Mouse (Mus musculus) megakaryocyte, embryonic 14.5 days (primary cell): ENCODE data around the gene Rpl37. TPM values are rescaled to one million over a fixed set of nuclear protein-coding genes. Genes with fewer than 3 reads are reported as not detected.

Experiments
- H3K27me3 ChIP-seq: replicated peaks from 2 replicates; pipeline ENCODE3; 2012; ENCODE audit warnings: inconsistent platforms
- H3K36me3 ChIP-seq: replicated peaks from 2 replicates; pipeline ENCODE3; 2012; ENCODE audit warnings: low read length, inconsistent platforms, mixed read lengths
- H3K4me1 ChIP-seq: 2 replicates; pipeline ENCODE4 v1.6.1; 2012; ENCODE audit warnings: inconsistent platforms
- H3K4me3 ChIP-seq: replicated peaks from 2 replicates; pipeline ENCODE3; 2012; ENCODE audit warnings: moderate library complexity, mild to moderate bottlenecking, inconsistent platforms
- H3K9me3 ChIP-seq: 2 replicates; pipeline ENCODE4 v1.6.1; 2012; ENCODE audit warnings: inconsistent platforms
- FLI1 ChIP-seq: IDR thresholded peaks from 2 replicates; pipeline ENCODE4 v1.6.1; 2012; ENCODE audit warnings: low read length, inconsistent platforms, mixed read lengths
- GATA1 ChIP-seq: IDR thresholded peaks from 3 replicates; pipeline ENCODE4 v1.6.1; 2012; ENCODE audit warnings: mixed read lengths, low read length, inconsistent platforms, borderline replicate concordance
- polyA plus RNA-seq: library from polyadenylated mRNA; stranded (reverse); fragments of >175 nt; gene quantifications from 2 replicates; pipeline ENCODE4 v1.2.3, GENCODE M21; 2012; ENCODE audit warnings: low replicate concordance; ENCODE audit not compliant: insufficient read depth

Gene Rpl37
- 7.1 and 79.8 TPM in 2 replicates for polyA plus RNA-seq

DNA sequence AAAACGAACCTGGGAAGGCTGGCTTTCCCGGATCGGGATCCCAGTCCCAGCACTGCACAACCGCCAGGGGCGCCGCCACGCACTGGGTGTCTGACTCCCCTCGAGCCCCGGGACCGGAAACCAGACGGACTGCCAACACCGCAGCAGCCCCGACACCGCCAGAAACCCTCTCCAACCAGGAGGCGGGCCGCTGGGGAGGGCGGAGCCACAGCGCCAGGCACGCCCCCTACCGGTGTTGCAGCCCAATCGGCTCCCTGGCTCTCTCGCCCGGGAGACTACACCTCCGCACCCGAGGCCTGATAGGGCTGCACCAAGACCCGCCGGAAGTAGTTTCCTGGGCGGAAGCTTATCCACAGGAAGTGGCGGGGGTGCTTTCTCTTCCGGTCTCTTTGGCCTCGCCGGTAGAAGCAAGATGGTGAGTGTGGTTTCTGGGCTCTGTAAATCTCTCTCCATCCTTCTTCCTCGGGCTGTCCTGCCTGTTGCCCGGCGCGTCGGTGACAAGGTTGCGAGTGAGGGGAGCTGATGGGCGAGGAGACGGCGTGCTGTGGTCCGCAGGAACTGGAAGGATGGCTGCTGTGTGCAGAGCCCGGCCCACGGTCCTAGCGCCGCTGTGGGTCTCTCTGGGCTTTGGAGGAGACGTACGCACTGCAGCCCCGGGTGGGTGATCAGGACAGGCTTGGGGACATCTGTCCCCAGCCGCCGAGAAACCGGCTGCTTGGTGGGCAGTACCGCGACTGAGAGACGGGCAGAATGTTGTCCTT, at the start of gene Rpl37:
Gene Rpl37, plus strand, starts transcription at position 376 of the 761 bp plus-strand sequence.
- Histone ChIP-seq H3K27me3 (peaks cover 7% of the 10 kb centered on the region), H3K9me3 (no peaks in the 10 kb centered on the region), H3K4me1 (peaks cover 49% of the 10 kb centered on the region), H3K36me3 (peaks cover 39% of the 10 kb centered on the region), H3K4me3 (peak within 1 kb of the TSS; percentile 99)
- TF ChIP-seq GATA1: no peak
- peak; percentile 99 for TF ChIP-seq FLI1

DNA sequence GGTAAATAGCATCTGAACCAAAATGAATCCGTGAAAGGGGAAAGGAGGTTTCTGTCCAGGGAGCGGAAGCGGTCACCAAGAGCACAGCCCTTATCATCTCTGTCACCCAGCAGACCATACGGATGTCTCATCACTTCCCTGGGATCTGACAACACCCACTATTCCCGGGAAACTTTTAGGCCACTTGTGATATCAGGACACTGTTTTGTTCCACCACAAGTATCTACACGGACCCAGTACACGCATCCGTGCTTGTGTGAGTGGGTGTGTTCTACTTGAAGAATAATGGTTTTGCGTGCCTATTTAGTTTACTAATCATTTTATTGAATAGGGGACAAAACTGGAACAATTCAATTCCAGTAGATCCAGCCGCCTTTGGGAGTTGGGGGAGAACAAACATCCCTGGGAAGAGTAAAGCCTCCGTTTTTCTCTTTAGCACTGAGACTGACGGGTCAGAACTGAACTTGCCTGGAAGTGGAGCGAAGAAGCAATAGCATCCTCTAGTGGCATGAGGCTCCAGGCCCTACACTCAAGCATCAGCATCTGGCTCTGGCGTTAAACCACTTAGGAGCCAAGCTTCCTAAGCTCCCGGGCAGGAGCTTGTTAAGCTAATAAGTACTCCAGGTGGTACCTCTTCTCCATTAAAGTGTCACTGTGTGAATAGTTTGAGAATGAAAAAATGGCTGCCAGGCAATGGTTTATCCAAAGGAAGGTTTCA, 47.5 kb upstream of the Rpl37 start:
- Histone ChIP-seq H3K36me3 (no peaks in the 10 kb centered on the region), H3K9me3 (no peaks in the 10 kb centered on the region), H3K4me3 (no peak overlapping the region), H3K27me3 (no peaks in the 10 kb centered on the region), H3K4me1 (no peaks in the 10 kb centered on the region)
- TF ChIP-seq GATA1 (no peak), FLI1 (no peak)

DNA sequence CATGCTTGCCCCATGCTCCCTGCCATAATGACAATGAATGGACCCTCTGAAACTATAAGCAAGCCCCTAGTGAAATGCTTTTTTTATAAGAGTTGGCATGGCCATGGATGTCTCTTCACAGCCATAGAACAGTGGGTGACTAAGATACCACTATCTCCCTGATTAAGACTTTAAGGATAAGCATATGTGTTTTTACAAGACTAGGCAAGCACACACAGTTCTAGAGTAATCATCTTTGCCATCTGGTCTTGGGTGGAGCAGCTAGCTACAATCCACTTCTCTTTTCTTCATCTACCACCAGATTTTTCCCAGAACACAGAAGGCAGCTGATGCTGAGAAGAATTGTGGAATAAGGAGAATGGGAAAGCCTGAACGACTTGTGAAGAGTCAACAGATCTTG, 35.2 kb upstream of the Rpl37 start:
- Histone ChIP-seq H3K4me3 (no peak overlapping the region), H3K4me1 (no peaks in the 10 kb centered on the region), H3K36me3 (no peaks in the 10 kb centered on the region), H3K27me3 (no peaks in the 10 kb centered on the region), H3K9me3 (0 out of 2 replicates have a peak, but pooled peaks cover 5% of the 10 kb centered on the region)
- TF ChIP-seq FLI1: no peak

DNA sequence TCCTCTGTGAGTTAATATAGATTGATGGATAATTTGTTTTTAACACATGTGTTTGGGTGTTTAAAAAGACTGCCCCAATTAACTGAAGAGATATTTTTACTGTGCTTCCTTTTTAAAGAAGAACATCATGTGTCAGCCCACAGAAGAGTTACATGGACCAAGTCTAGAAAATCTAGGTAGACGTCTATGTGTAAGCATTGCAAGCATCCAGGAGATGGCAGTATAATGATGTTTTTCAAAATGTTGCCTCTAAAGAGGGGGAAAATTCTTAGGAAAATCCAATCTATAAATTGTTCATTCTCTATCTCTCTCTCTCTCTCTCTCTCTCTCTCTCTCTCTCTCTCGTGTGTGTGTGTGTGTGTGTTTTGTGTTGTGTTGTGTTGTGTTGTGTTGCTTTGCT, 30.3 kb upstream of the Rpl37 start:
- no peaks in the 10 kb centered on the region for H3K36me3 ChIP-seq
- TF ChIP-seq GATA1 (no peak), FLI1 (no peak)
- H3K4me1 ChIP-seq: peaks cover 7% of the 10 kb centered on the region
- H3K4me3 ChIP-seq: no peak overlapping the region
- H3K27me3 ChIP-seq: no peaks in the 10 kb centered on the region
- 0 out of 2 replicates have a peak, but pooled peaks cover 5% of the 10 kb centered on the region for H3K9me3 ChIP-seq

DNA sequence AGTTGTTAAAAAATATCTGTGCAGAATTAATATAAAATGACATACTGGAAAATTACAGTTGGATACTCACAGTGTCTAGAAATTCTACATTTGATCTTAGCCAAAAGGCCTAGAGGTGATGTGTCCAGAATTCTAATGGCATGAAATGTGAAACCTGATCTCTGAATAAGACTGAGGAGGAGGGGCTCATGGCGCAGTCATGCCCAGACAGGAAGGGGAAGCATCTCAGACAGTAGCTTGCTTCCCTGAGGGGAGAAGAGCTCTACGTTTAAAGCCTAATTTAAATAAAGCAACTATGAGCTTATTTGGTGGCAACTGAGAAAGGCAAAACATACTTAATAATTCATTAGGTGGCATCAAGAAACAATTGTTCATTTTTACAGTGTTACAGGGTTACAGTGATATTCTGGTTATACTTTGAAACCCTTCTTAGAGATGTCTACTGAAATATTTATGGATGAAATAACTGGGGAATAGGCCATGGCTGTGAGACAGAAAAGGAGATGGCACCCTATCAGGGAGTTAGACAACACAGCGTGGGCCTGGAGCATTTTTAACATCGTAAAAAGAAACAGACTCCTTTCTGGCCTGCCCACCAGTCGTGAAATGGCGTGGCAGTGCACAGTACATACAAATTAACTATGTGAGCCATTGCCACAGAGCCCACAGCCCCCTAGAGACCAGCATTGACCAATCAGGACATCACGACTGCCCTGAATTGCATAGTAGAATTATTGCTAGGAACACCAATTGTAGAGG, 27.4 kb upstream of the Rpl37 start:
- Histone ChIP-seq H3K9me3 (0 out of 2 replicates have a peak, but pooled peaks cover 5% of the 10 kb centered on the region), H3K27me3 (no peaks in the 10 kb centered on the region), H3K4me3 (no peak overlapping the region), H3K4me1 (peaks cover 7% of the 10 kb centered on the region), H3K36me3 (no peaks in the 10 kb centered on the region)
- TF ChIP-seq GATA1: no peak
- no peak for TF ChIP-seq FLI1

DNA sequence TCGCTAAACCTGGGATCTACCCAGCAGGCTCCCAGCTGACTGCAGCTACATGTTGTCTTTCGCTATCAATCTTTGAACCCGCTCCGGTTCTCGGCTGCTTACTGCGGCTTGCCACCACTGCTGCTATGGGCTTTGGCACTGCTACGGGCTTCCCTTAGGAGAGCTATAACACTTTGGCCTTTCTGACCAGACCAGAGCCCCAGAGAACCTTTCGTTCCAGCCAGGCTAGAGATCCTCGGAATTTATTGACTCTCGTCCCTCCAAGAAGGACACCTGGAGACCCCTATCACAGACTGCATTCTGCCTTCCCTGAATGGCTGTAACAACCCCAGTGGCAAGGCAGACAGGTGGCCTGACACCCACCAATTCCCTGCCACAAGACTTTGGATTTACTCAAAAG, 26.3 kb upstream of the Rpl37 start:
- Histone ChIP-seq H3K36me3 (no peaks in the 10 kb centered on the region), H3K4me3 (no peak overlapping the region), H3K9me3 (no peaks in the 10 kb centered on the region), H3K4me1 (peaks cover 7% of the 10 kb centered on the region), H3K27me3 (no peaks in the 10 kb centered on the region)
- no peak for TF ChIP-seq GATA1
- no peak for TF ChIP-seq FLI1

DNA sequence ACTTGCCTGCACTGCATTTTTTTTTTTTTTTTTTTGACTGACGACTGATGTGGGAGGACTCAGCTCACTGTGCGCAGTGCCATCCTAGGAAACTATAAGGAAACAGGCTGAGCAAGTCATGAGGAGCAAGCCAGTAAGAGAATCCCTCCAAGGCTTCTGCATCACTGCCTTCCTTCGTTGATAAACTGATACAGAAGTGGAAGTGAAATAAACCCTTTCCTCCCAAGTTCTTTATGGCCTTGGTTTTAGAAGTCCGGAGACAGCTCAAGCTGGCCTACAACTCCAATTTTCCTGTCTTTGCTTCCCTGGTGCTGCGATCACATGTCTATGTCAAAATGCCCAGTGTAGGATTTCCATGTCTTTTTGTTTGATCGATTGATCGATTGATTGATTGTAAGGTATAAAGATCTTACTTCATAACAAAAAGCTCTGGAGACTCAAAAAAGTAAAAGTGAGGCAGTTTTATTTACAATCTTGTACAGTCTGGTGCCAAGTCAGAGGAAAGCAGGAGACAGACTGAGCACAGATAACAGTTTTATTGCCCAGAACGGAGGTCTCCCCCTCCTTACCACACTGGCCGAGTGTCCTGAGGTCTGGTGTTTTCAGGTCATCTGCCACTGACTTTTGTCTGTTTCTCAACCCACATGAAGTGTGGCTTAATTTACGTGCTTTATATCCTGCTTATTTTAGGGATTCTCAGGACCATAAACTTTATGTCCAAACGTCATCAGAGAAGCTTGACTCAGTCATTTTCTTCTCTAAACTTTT, 20.7 kb upstream of the Rpl37 start:
- no peaks in the 10 kb centered on the region for H3K9me3 ChIP-seq
- H3K36me3 ChIP-seq: no peaks in the 10 kb centered on the region
- no peaks in the 10 kb centered on the region for H3K4me1 ChIP-seq
- peaks cover 4% of the 10 kb centered on the region for H3K27me3 ChIP-seq
- no peak for TF ChIP-seq GATA1
- no peak for TF ChIP-seq FLI1
- H3K4me3 ChIP-seq: no peak overlapping the region

DNA sequence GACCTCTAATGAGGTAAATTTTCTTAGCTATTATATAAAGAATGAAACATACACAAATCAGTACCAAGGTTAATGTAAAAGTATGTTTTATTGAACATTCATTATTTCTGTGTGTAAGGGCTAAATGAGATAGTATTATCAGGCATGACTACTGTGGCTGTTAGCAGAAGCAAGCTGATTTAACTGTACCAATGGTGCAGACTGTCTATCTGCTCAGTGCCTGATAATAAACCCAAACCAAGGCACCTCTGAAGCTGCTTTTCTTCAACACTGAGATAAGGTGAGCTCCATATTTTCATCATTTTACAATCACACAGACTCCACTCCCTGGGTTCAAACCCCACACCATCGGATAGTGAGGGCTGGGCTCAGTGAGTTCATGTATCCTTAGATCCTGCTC, 19.1 kb upstream of the Rpl37 start:
- no peaks in the 10 kb centered on the region for H3K36me3 ChIP-seq
- H3K4me1 ChIP-seq: no peaks in the 10 kb centered on the region
- no peaks in the 10 kb centered on the region for H3K9me3 ChIP-seq
- H3K4me3 ChIP-seq: no peak overlapping the region
- TF ChIP-seq FLI1 (no peak), GATA1 (no peak)
- peaks cover 5% of the 10 kb centered on the region for H3K27me3 ChIP-seq

DNA sequence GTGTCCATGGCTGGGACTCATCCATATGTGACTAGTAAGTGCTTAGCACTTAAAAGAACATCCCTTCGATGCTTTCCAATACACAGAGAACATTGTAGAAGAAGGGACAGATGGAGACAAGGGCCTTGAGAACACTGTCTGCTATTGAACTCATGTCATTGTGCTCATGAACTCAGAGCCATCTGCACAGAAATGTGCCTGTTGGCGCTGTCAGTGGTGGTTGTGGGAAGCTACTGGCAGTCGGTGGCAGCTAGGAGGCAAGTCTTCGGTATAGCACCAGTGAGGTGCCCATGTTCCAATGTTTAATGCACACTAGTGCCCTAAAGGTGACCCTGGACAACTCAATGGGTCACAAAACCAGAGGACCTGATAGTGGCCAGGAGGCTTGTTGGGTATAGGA, 14.1 kb upstream of the Rpl37 start:
- Histone ChIP-seq H3K4me3 (no peak overlapping the region), H3K9me3 (no peaks in the 10 kb centered on the region), H3K27me3 (peaks cover 17% of the 10 kb centered on the region), H3K4me1 (no peaks in the 10 kb centered on the region), H3K36me3 (no peaks in the 10 kb centered on the region)
- TF ChIP-seq GATA1 (no peak), FLI1 (no peak)
